Mouse (Mus musculus): ENCODE data around the gene Slc16a10. TPM values are rescaled to one million over a fixed set of nuclear protein-coding genes. Genes with fewer than 3 reads are reported as not detected.

The Slc16a10 gene
- polyA plus RNA-seq, 1 experiment from 2014 or later, result 6.2 TPM

- Histone ChIP-seq H3K4me2 (ENCODE audit: low read depth, low read length, severe bottlenecking) (no peak overlapping the region), H3K9ac (ENCODE audit: low read length) (no peak overlapping the region), H3K27ac (ENCODE audit: low read depth, low read length) (no peak overlapping the region), H3K4me1 (replicated peaks; ENCODE audit: control insufficient read depth, insufficient read depth, low read length) (peaks cover 2% of the 10 kb centered on the region; the same call in 1 of the 2 replicates), H3K4me3 (ENCODE audit: low read depth, low read length) (no peak overlapping the region), H3K27me3 (ENCODE audit: control insufficient read depth, insufficient read depth, low read length) (no peaks in the 10 kb centered on the region), H3K9me3 (ENCODE audit: control insufficient read depth, low read length) (no peaks in the 10 kb centered on the region), H3K36me3 (ENCODE audit: control insufficient read depth, insufficient read depth, low read length) (no peaks in the 10 kb centered on the region)
- 89% methylated on average over 2 of the region's 2 CpGs for WGBS
- ATAC-seq (replicated peaks; ENCODE audit: low FRiP score) (no peak), DNase-seq (ENCODE audit: low spot score) (no peak)
Observed at GRCm38 (mm10) chr10:40029610-40030009, 112.4 kb downstream of the Slc16a10 start.

GRCm38 (mm10) chr10:40028091-40028490 is 114.0 kb downstream of the Slc16a10 start:
- H3K27ac ChIP-seq (ENCODE audit: low read depth, low read length), result no peak overlapping the region
- H3K9me3 ChIP-seq (ENCODE audit: control insufficient read depth, low read length), result no peaks in the 10 kb centered on the region
- WGBS, result 87% methylated on average over 8 of the region's 8 CpGs
- no peak for ATAC-seq (replicated peaks; ENCODE audit: low FRiP score)
- H3K27me3 ChIP-seq (ENCODE audit: control insufficient read depth, insufficient read depth, low read length), result peaks cover 2% of the 10 kb centered on the region; the same call in 1 of the 2 replicates
- no peak overlapping the region for H3K4me2 ChIP-seq (ENCODE audit: low read depth, low read length, severe bottlenecking)
- peaks cover 2% of the 10 kb centered on the region; the same call in 1 of the 2 replicates for H3K4me1 ChIP-seq (replicated peaks; ENCODE audit: control insufficient read depth, insufficient read depth, low read length)
- no peak overlapping the region for H3K9ac ChIP-seq (ENCODE audit: low read length)
- no peak for DNase-seq (ENCODE audit: low spot score)
- H3K4me3 ChIP-seq (ENCODE audit: low read depth, low read length), result no peak overlapping the region
- no peaks in the 10 kb centered on the region for H3K36me3 ChIP-seq (ENCODE audit: control insufficient read depth, insufficient read depth, low read length)

DNA sequence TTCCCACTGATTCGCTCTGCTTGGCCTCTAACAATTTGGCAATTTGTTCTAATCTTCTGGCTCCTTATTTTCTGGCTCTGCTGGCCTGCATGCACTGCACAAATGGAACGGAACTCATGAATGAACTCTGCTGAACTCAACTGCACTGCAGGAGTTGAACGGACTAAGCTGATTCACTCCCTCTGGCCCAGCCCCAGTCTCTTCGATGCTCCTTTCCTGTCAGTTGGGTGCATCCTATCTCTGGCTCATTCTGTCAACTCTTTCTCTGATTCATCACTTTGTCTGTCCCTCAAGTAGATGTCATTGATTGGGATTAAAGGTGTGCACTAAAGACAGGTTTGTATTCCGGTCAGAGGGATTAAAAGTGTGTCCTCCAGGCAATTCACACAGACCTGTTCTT is 115.5 kb downstream of the Slc16a10 start:
- WGBS, result 93% methylated on average over 5 of the region's 5 CpGs
- no peak overlapping the region for H3K9ac ChIP-seq (ENCODE audit: low read length)
- DNase-seq (ENCODE audit: low spot score), result no peak

DNA sequence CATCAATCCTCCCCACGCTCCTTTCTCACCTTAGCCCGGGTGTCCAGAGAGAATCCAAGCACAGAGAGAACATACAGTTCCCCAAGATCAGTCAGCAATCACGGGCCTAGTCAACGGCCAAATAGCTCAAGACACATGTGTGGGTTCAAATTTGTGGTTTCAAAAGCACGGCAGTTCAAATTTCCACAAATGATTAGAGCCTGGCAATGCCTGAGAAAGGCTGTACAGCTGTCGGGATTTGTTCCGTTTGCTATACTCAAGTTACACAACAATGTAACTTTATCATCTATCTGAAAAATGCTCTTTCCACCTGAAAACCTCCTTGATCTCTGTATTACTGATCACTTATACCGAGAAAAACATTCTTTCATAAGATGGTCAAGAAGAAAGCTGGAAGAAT is 116.5 kb downstream of the Slc16a10 start:
- H3K4me3 ChIP-seq (ENCODE audit: low read depth, low read length), result peak overlapping the region; percentile 44; the same call in 1 of the 2 replicates
- H3K36me3 ChIP-seq (ENCODE audit: control insufficient read depth, insufficient read depth, low read length), result no peaks in the 10 kb centered on the region
- 66% methylated on average over 8 of the region's 8 CpGs for WGBS
- H3K4me2 ChIP-seq (ENCODE audit: low read depth, low read length, severe bottlenecking), result peak overlapping the region; percentile 89
- peak overlapping the region; percentile 55; the same call in 1 of the 2 replicates for H3K9ac ChIP-seq (ENCODE audit: low read length)
- H3K27me3 ChIP-seq (ENCODE audit: control insufficient read depth, insufficient read depth, low read length), result peaks cover 2% of the 10 kb centered on the region; the same call in 1 of the 2 replicates
- DNase-seq (ENCODE audit: low spot score) (no peak), ATAC-seq (replicated peaks; ENCODE audit: low FRiP score) (no peak)
- H3K9me3 ChIP-seq (ENCODE audit: control insufficient read depth, low read length), result no peaks in the 10 kb centered on the region
- H3K27ac ChIP-seq (ENCODE audit: low read depth, low read length), result no peak overlapping the region
- peaks cover 2% of the 10 kb centered on the region; the same call in 1 of the 2 replicates for H3K4me1 ChIP-seq (replicated peaks; ENCODE audit: control insufficient read depth, insufficient read depth, low read length)

More for the DNA sequence above, 115.5 kb downstream of the Slc16a10 start:
- Histone ChIP-seq H3K4me3 (ENCODE audit: low read depth, low read length) (no peak overlapping the region), H3K27me3 (ENCODE audit: control insufficient read depth, insufficient read depth, low read length) (peaks cover 2% of the 10 kb centered on the region; the same call in 1 of the 2 replicates), H3K4me1 (replicated peaks; ENCODE audit: control insufficient read depth, insufficient read depth, low read length) (peaks cover 2% of the 10 kb centered on the region; the same call in 1 of the 2 replicates), H3K27ac (ENCODE audit: low read depth, low read length) (no peak overlapping the region), H3K36me3 (ENCODE audit: control insufficient read depth, insufficient read depth, low read length) (no peaks in the 10 kb centered on the region), H3K4me2 (ENCODE audit: low read depth, low read length, severe bottlenecking) (no peak overlapping the region), H3K9me3 (ENCODE audit: control insufficient read depth, low read length) (no peaks in the 10 kb centered on the region)
- no peak for ATAC-seq (replicated peaks; ENCODE audit: low FRiP score)

DNA sequence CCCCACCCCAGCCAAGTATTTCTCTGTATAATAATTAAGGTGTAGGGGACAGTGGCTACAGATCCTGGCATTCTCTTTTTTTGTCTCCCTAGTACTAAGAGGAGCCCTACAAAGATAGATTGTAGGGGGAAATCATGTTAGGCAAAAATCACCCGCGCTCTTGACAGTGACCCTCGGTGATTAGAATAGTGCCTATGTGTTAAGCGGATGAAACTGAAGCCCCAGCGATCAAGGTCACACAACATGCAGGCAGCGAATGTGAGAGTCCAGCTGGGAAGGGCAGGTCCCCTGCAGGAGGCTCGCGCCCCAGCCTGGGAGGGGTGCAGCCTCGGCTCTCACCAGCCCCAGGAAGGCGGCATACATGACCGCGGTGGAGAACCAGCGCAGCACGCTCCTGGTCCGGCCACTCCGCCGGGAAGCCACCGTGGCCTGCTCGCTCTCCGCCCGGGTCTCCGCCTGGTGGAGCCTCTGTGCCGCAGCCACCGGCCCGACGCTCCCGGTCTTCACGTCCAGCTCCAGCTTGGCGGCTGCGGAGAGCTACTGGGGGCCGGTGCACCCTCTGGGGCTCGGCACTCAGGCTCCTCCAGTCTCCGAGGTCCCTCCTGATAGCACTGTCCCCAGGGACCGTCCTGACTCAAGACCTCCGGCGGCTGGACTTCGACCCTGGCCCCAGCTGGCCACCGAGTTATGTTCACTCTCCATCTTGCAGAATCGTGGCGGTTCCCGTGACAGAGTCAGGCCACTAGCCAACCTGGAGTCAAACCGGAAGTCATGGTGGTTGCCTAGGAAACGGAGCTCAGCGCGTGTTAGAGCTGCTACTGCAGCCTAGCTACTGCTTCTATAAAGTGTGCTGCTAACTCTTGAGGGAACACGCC is 117.3 kb downstream of the Slc16a10 start, which contains the start of gene Mfsd4b1:
Mfsd4b1 (minus strand) TSS at position 715 of the 875 bp plus-strand sequence.
- Histone ChIP-seq H3K9me3 (ENCODE audit: control insufficient read depth, low read length) (no peaks in the 10 kb centered on the region), H3K9ac (ENCODE audit: low read length) (peak within 1 kb of the TSS; percentile 55), H3K36me3 (ENCODE audit: control insufficient read depth, insufficient read depth, low read length) (no peaks in the 10 kb centered on the region), H3K4me1 (replicated peaks; ENCODE audit: control insufficient read depth, insufficient read depth, low read length) (peaks cover 2% of the 10 kb centered on the region; the same call in 1 of the 2 replicates), H3K27ac (ENCODE audit: low read depth, low read length) (peak within 1 kb of the TSS; percentile 43; the same call in 1 of the 2 replicates), H3K27me3 (ENCODE audit: control insufficient read depth, insufficient read depth, low read length) (peaks cover 2% of the 10 kb centered on the region; the same call in 1 of the 2 replicates), H3K4me2 (ENCODE audit: low read depth, low read length, severe bottlenecking) (peak within 1 kb of the TSS; percentile 89), H3K4me3 (ENCODE audit: low read depth, low read length) (peak within 1 kb of the TSS; percentile 44)
- DNase-seq (ENCODE audit: low spot score) (peak; percentile 87), ATAC-seq (replicated peaks; ENCODE audit: low FRiP score) (peak; percentile 90)
- 1% methylated on average over 46 of the region's 46 CpGs for WGBS

GRCm38 (mm10) chr10:40020401-40020800 is 121.7 kb downstream of the Slc16a10 start:
- peaks cover 2% of the 10 kb centered on the region; the same call in 1 of the 2 replicates for H3K27me3 ChIP-seq (ENCODE audit: control insufficient read depth, insufficient read depth, low read length)
- no peak overlapping the region for H3K9ac ChIP-seq (ENCODE audit: low read length)
- no peak overlapping the region for H3K4me2 ChIP-seq (ENCODE audit: low read depth, low read length, severe bottlenecking)
- DNase-seq (ENCODE audit: low spot score), result no peak
- H3K4me3 ChIP-seq (ENCODE audit: low read depth, low read length), result no peak overlapping the region
- peaks cover 2% of the 10 kb centered on the region; the same call in 1 of the 2 replicates for H3K4me1 ChIP-seq (replicated peaks; ENCODE audit: control insufficient read depth, insufficient read depth, low read length)
- H3K9me3 ChIP-seq (ENCODE audit: control insufficient read depth, low read length), result no peaks in the 10 kb centered on the region
- H3K36me3 ChIP-seq (ENCODE audit: control insufficient read depth, insufficient read depth, low read length), result no peaks in the 10 kb centered on the region
- H3K27ac ChIP-seq (ENCODE audit: low read depth, low read length), result no peak overlapping the region
- ATAC-seq (replicated peaks; ENCODE audit: low FRiP score), result no peak
- 70% methylated on average over 2 of the region's 2 CpGs for WGBS

DNA sequence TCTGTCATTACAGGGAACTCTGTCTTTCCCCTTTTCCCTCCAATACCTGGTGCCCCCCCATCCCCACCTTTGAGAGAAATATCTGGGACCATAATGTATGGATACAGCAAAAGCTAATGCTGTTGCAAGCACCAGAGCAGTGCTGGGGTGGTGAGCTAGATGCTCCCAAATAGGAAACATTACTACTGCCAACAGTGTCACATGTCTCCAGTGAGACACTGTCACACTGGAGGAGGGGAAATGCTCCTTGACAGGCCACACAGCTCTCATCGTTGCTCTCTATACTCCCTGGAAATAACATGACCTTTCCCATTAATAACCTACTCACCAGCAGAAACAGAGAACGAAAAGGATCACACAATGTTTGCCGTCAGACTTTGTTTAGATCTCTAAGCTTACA is 122.6 kb downstream of the Slc16a10 start:
- Histone ChIP-seq H3K4me2 (ENCODE audit: low read depth, low read length, severe bottlenecking) (no peak overlapping the region), H3K4me1 (replicated peaks; ENCODE audit: control insufficient read depth, insufficient read depth, low read length) (no peaks in the 10 kb centered on the region), H3K27me3 (ENCODE audit: control insufficient read depth, insufficient read depth, low read length) (peaks cover 2% of the 10 kb centered on the region; the same call in 1 of the 2 replicates), H3K36me3 (ENCODE audit: control insufficient read depth, insufficient read depth, low read length) (no peaks in the 10 kb centered on the region), H3K9ac (ENCODE audit: low read length) (no peak overlapping the region), H3K27ac (ENCODE audit: low read depth, low read length) (no peak overlapping the region), H3K9me3 (ENCODE audit: control insufficient read depth, low read length) (no peaks in the 10 kb centered on the region), H3K4me3 (ENCODE audit: low read depth, low read length) (no peak overlapping the region)
- WGBS, result 62% methylated on average over 3 of the region's 3 CpGs
- ATAC-seq (replicated peaks; ENCODE audit: low FRiP score) (no peak), DNase-seq (ENCODE audit: low spot score) (no peak)

DNA sequence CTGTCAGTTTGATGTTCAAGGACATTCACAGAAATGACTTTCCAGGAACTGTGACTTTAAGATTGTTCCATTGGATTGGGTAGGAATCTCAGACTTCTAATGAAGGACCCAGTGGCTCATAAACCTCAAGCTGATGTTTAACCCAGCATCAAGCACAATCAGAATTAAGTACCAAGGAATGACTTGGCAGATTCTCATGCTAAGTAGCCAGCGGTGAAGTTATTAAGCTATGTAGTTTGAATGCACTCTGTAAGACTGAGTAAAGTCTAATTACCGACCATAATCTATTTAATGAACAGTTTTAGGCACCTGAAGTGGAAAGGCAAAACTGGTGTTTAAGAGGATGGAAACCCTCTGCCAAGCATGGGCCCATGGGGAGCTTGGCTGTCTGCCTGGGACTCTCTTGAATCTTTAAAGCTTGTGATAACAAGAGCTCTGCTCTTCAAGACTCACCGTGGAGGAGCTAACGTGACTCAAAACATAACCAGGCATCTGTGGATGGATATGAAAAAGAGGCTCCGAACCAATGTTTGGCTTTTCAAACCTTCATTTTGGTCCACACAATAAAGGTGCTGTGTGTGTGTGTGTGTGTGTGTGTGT is 123.7 kb downstream of the Slc16a10 start:
- Histone ChIP-seq H3K4me2 (ENCODE audit: low read depth, low read length, severe bottlenecking) (no peak overlapping the region), H3K36me3 (ENCODE audit: control insufficient read depth, insufficient read depth, low read length) (no peaks in the 10 kb centered on the region), H3K4me1 (replicated peaks; ENCODE audit: control insufficient read depth, insufficient read depth, low read length) (no peaks in the 10 kb centered on the region), H3K4me3 (ENCODE audit: low read depth, low read length) (no peak overlapping the region), H3K9me3 (ENCODE audit: control insufficient read depth, low read length) (no peaks in the 10 kb centered on the region), H3K27ac (ENCODE audit: low read depth, low read length) (no peak overlapping the region), H3K9ac (ENCODE audit: low read length) (no peak overlapping the region), H3K27me3 (ENCODE audit: control insufficient read depth, insufficient read depth, low read length) (no peaks in the 10 kb centered on the region)
- 84% methylated on average over 5 of the region's 5 CpGs for WGBS
- DNase-seq (ENCODE audit: low spot score), result no peak
- ATAC-seq (replicated peaks; ENCODE audit: low FRiP score), result no peak
